Mouse (Mus musculus) intestine, embryonic 15.5 days (tissue): ENCODE data around the gene Mfap5. TPM values are rescaled to one million over a fixed set of nuclear protein-coding genes. Genes with fewer than 3 reads are reported as not detected.
"Not testable (repeated sequence)": the region's sequence is repeated elsewhere in the genome, so short reads cannot be mapped to it uniquely, and the experiment has no call there.

Experiments used
- ATAC-seq: fragments of 200-750 bp; cut with Nextera tagmentation; 2 replicates; pipeline ENCODE4 v1.8.0; 2017; ENCODE audit warnings: moderate TSS enrichment, moderate library complexity
- H3K27ac ChIP-seq: fragments of 300-500 bp; sonication (generic); 2 replicates; pipeline ENCODE4 v1.5.1; 2015; ENCODE audit warnings: mild to moderate bottlenecking, inconsistent platforms
- H3K27me3 ChIP-seq: fragments of 300-500 bp; sonication (generic); replicated peaks from 2 replicates; pipeline ENCODE4 v1.6.1; 2015; ENCODE audit warnings: inconsistent platforms
- H3K36me3 ChIP-seq: fragments of 300-500 bp; sonication (generic); 2 replicates; pipeline ENCODE4 v1.6.1; 2015; ENCODE audit warnings: inconsistent platforms
- H3K4me1 ChIP-seq: fragments of 300-500 bp; sonication (generic); replicated peaks from 2 replicates; pipeline ENCODE4 v1.6.1; 2015; ENCODE audit warnings: inconsistent platforms
- H3K4me2 ChIP-seq: fragments of 300-500 bp; sonication (generic); replicated peaks from 2 replicates; pipeline ENCODE4 v1.6.1; 2015; ENCODE audit warnings: mild to moderate bottlenecking, inconsistent platforms
- H3K4me3 ChIP-seq: fragments of 300-500 bp; sonication (generic); replicated peaks from 2 replicates; pipeline ENCODE4 v1.5.1; 2015; ENCODE audit warnings: inconsistent platforms
- H3K9ac ChIP-seq: fragments of 300-500 bp; sonication (generic); 2 replicates; pipeline ENCODE4 v1.6.1; 2015; ENCODE audit warnings: inconsistent platforms
- H3K9me3 ChIP-seq: fragments of 300-500 bp; sonication (generic); 2 replicates; pipeline ENCODE4 v1.6.1; 2016; ENCODE audit warnings: inconsistent platforms
- WGBS: fragments of 180-500 bp; shearing (Covaris S2); methylation state at CpG from one replicate; pipeline ENCODE4 v1.1.7; 2015; 5-methylcytosine and 5-hydroxymethylcytosine counted together
- polyA plus RNA-seq: library from polyadenylated mRNA; unstranded; fragments of >200 nt; fragmentation: Nextera tagmentation; extraction: Ambion mirVana; gene quantifications from 2 replicates; pipeline ENCODE4 v1.2.1, GENCODE M21; 2015

The Mfap5 gene
- polyA plus RNA-seq: 8.8 and 9.9 TPM in 2 replicates

GRCm38 (mm10) chr6:122505545-122505944, at the start of gene Mfap5:
Gene Mfap5 (plus strand): TSS chr6:122505845.
- no peak within 1 kb of the TSS for H3K27ac ChIP-seq
- no peak for ATAC-seq

GRCm38 (mm10) chr6:122458946-122459693, 46.5 kb upstream of the Mfap5 start:
- no peak overlapping the region for H3K4me2 ChIP-seq
- no peak overlapping the region for H3K27ac ChIP-seq
- no peaks in the 10 kb centered on the region for H3K4me1 ChIP-seq
- H3K4me3 ChIP-seq: no peak overlapping the region
- no peaks in the 10 kb centered on the region for H3K27me3 ChIP-seq
- 87% methylated on average over 8 of the region's 8 CpGs for WGBS
- no peaks in the 10 kb centered on the region for H3K9me3 ChIP-seq
- H3K36me3 ChIP-seq: no peaks in the 10 kb centered on the region
- ATAC-seq: peak; percentile 62; the same call in 1 of the 2 replicates
- no peak overlapping the region for H3K9ac ChIP-seq

More at GRCm38 (mm10) chr6:122505545-122505944, at the start of gene Mfap5:
- 87% methylated on average over 3 of the region's 3 CpGs for WGBS
- H3K4me2 ChIP-seq: no peak within 1 kb of the TSS
- H3K4me1 ChIP-seq: no peaks in the 10 kb centered on the region
- no peak within 1 kb of the TSS for H3K9ac ChIP-seq
- no peaks in the 10 kb centered on the region for H3K36me3 ChIP-seq
- no peaks in the 10 kb centered on the region for H3K9me3 ChIP-seq
- no peaks in the 10 kb centered on the region for H3K27me3 ChIP-seq
- no peak within 1 kb of the TSS for H3K4me3 ChIP-seq

GRCm38 (mm10) chr6:122466092-122466713, 39.4 kb upstream of the Mfap5 start:
- no peak for ATAC-seq
- Histone ChIP-seq H3K27me3 (no peaks in the 10 kb centered on the region), H3K4me1 (no peaks in the 10 kb centered on the region), H3K4me3 (no peak overlapping the region), H3K27ac (no peak overlapping the region), H3K9ac (no peak overlapping the region), H3K9me3 (no peaks in the 10 kb centered on the region), H3K4me2 (no peak overlapping the region), H3K36me3 (no peaks in the 10 kb centered on the region)
- 83% methylated on average over 3 of the region's 3 CpGs for WGBS

GRCm38 (mm10) chr6:122469030-122469640, 36.5 kb upstream of the Mfap5 start:
- H3K27ac ChIP-seq: no peak overlapping the region
- H3K9ac ChIP-seq: no peak overlapping the region
- WGBS: 91% methylated on average over 15 of the region's 15 CpGs
- no peaks in the 10 kb centered on the region for H3K4me1 ChIP-seq
- H3K9me3 ChIP-seq: no peaks in the 10 kb centered on the region
- no peaks in the 10 kb centered on the region for H3K36me3 ChIP-seq
- H3K27me3 ChIP-seq: no peaks in the 10 kb centered on the region
- no peak overlapping the region for H3K4me3 ChIP-seq
- H3K4me2 ChIP-seq: no peak overlapping the region
- no peak; the same call in 1 of the 2 replicates for ATAC-seq

GRCm38 (mm10) chr6:122470240-122470639, 35.4 kb upstream of the Mfap5 start:
- Histone ChIP-seq H3K9ac (no peak overlapping the region), H3K4me2 (no peak overlapping the region), H3K9me3 (no peaks in the 10 kb centered on the region), H3K36me3 (no peaks in the 10 kb centered on the region), H3K4me3 (no peak overlapping the region), H3K27me3 (no peaks in the 10 kb centered on the region), H3K4me1 (no peaks in the 10 kb centered on the region), H3K27ac (no peak overlapping the region)
- WGBS: 83% methylated on average over 2 of the region's 2 CpGs
- ATAC-seq: no peak

GRCm38 (mm10) chr6:122471461-122471860, 34.2 kb upstream of the Mfap5 start:
- not testable (repeated sequence) for ATAC-seq, H3K4me1 ChIP-seq, H3K27me3 ChIP-seq, H3K36me3 ChIP-seq, H3K4me2 ChIP-seq, H3K27ac ChIP-seq, H3K9ac ChIP-seq, H3K4me3 ChIP-seq, H3K9me3 ChIP-seq
- 81% methylated on average over 3 of the region's 3 CpGs for WGBS

GRCm38 (mm10) chr6:122478062-122478461, 27.6 kb upstream of the Mfap5 start:
- H3K27me3 ChIP-seq: no peaks in the 10 kb centered on the region
- H3K4me1 ChIP-seq: no peaks in the 10 kb centered on the region
- H3K36me3 ChIP-seq: no peaks in the 10 kb centered on the region
- H3K27ac ChIP-seq: no peak overlapping the region
- H3K4me2 ChIP-seq: no peak overlapping the region
- no peak overlapping the region for H3K9ac ChIP-seq
- H3K9me3 ChIP-seq: no peaks in the 10 kb centered on the region
- 67% methylated on average over 3 of the region's 3 CpGs for WGBS
- no peak overlapping the region for H3K4me3 ChIP-seq
- no peak for ATAC-seq

- Histone ChIP-seq H3K27me3 (peaks cover 6% of the 10 kb centered on the region; the same call in 1 of the 2 replicates), H3K4me1 (no peaks in the 10 kb centered on the region), H3K36me3 (no peaks in the 10 kb centered on the region), H3K9me3 (no peaks in the 10 kb centered on the region), H3K4me3 (peak overlapping the region; percentile 64), H3K9ac (peak overlapping the region; percentile 54), H3K4me2 (peak overlapping the region; percentile 94), H3K27ac (0 out of 2 replicates have a peak overlapping the region, but pooled peaks have one; percentile 22)
- WGBS: 3% methylated on average over 50 of the region's 91 CpGs
- peak; percentile 90 for ATAC-seq
Measured at GRCm38 (mm10) chr6:122485401-122486296, 20.0 kb upstream of the Mfap5 start.

GRCm38 (mm10) chr6:122486297-122487117, 19.1 kb upstream of the Mfap5 start:
- 1% methylated on average over 60 of the region's 111 CpGs for WGBS
- Histone ChIP-seq H3K27ac (0 out of 2 replicates have a peak overlapping the region, but pooled peaks have one; percentile 22), H3K4me2 (peak overlapping the region; percentile 94), H3K36me3 (no peaks in the 10 kb centered on the region), H3K4me3 (peak overlapping the region; percentile 64), H3K4me1 (peaks cover 4% of the 10 kb centered on the region), H3K27me3 (peaks cover 6% of the 10 kb centered on the region; the same call in 1 of the 2 replicates), H3K9me3 (no peaks in the 10 kb centered on the region), H3K9ac (peak overlapping the region; percentile 54)
- peak; percentile 83 for ATAC-seq

- H3K4me2 ChIP-seq: peak overlapping the region; percentile 76
- H3K9ac ChIP-seq: peak overlapping the region; percentile 34
- peak overlapping the region; percentile 29 for H3K4me3 ChIP-seq
- WGBS: 17% methylated on average over 15 of the region's 15 CpGs
- no peaks in the 10 kb centered on the region for H3K9me3 ChIP-seq
- H3K4me1 ChIP-seq: peaks cover 17% of the 10 kb centered on the region
- H3K27me3 ChIP-seq: peaks cover 6% of the 10 kb centered on the region; the same call in 1 of the 2 replicates
- H3K36me3 ChIP-seq: no peaks in the 10 kb centered on the region
- 0 out of 2 replicates have a peak, but pooled peaks have one; percentile 19 for ATAC-seq
- H3K27ac ChIP-seq: no peak overlapping the region
Measured at GRCm38 (mm10) chr6:122490929-122491512, 14.6 kb upstream of the Mfap5 start.

GRCm38 (mm10) chr6:122491557-122491956, 14.1 kb upstream of the Mfap5 start:
- H3K27me3 ChIP-seq: peaks cover 6% of the 10 kb centered on the region; the same call in 1 of the 2 replicates
- no peaks in the 10 kb centered on the region for H3K36me3 ChIP-seq
- H3K4me1 ChIP-seq: peaks cover 21% of the 10 kb centered on the region
- peak; percentile 94 for ATAC-seq
- peak overlapping the region; percentile 34 for H3K9ac ChIP-seq
- H3K9me3 ChIP-seq: no peaks in the 10 kb centered on the region
- H3K27ac ChIP-seq: no peak overlapping the region
- H3K4me2 ChIP-seq: peak overlapping the region; percentile 76
- WGBS: 0% methylated on average over 16 of the region's 16 CpGs
- H3K4me3 ChIP-seq: peak overlapping the region; percentile 29
